Mouse (Mus musculus): ENCODE results near the gene Rxfp2. TPM values are rescaled to one million over a fixed set of nuclear protein-coding genes. Genes with fewer than 3 reads are reported as not detected.

Rxfp2 gene
- total and polyA plus RNA-seq, 2 experiments, result not detected

GRCm38 (mm10) chr5:150131166-150131565 is 112.7 kb downstream of the Rxfp2 start:
- 81% methylated on average over 7 of the region's 7 CpGs for WGBS
- no peak for DNase-seq (ENCODE audit: extremely low read depth, low read depth, low spot score)

More at GRCm38 (mm10) chr5:150131166-150131565, 112.7 kb downstream of the Rxfp2 start:
- no peak overlapping the region for H3K27ac ChIP-seq (replicated peaks; ENCODE audit: insufficient read depth, low read depth, low read length)
- H3K4me1 ChIP-seq (ENCODE audit: control insufficient read depth, insufficient read depth, low read length), result no peaks in the 10 kb centered on the region
- TF ChIP-seq CTCF (IDR thresholded peaks at IDR 0.05; ENCODE audit: low read depth, low read length) (no peak), POLR2A (IDR thresholded peaks at IDR 0.05; ENCODE audit: extremely low read depth, insufficient read depth, low read length) (no peak)
- no peaks in the 10 kb centered on the region for H3K27me3 ChIP-seq (ENCODE audit: control insufficient read depth, insufficient read depth, low read length)
- H3K36me3 ChIP-seq (ENCODE audit: control insufficient read depth, insufficient read depth, low read length), result no peaks in the 10 kb centered on the region
- H3K9ac ChIP-seq (ENCODE audit: low read depth, low read length), result no peak overlapping the region
- no peak overlapping the region for H3K4me3 ChIP-seq (ENCODE audit: insufficient read depth, low read depth, low read length)
- no peaks in the 10 kb centered on the region for H3K79me2 ChIP-seq (ENCODE audit: control insufficient read depth, insufficient read depth, low read length)

Other genes starting within 250 kb of the Rxfp2 start
- 1.8 and 2.2 TPM in 2 replicates for gene Fry, start 100.0 kb downstream of the Rxfp2 start, total RNA-seq (2014; rRNA removed)
- gene Fry, start 100.0 kb downstream of the Rxfp2 start, polyA plus RNA-seq (2012; rRNA removed), result 0.62 and 0.77 TPM in 2 replicates